Mouse (Mus musculus): Measurements from ENCODE around the gene Foxj1. TPM values are rescaled to one million over a fixed set of nuclear protein-coding genes. Genes with fewer than 3 reads are reported as not detected.

The Foxj1 gene
- polyA plus RNA-seq, 1 experiment, result 12.3 TPM

GRCm38 (mm10) chr11:116311169-116311568 is 24.0 kb downstream of the Foxj1 start:
- Histone ChIP-seq H3K9me3 (replicated peaks; ENCODE audit: control insufficient read depth, insufficient read depth, low read length, poor library complexity, severe bottlenecking) (no peaks in the 10 kb centered on the region), H3K27me3 (ENCODE audit: control insufficient read depth, insufficient read depth, low read length, poor library complexity, severe bottlenecking) (no peaks in the 10 kb centered on the region), H3K9ac (ENCODE audit: low read depth, poor library complexity, severe bottlenecking) (no peak overlapping the region), H3K27ac (ENCODE audit: insufficient read depth, low read length) (no peak overlapping the region), H3K36me3 (ENCODE audit: control insufficient read depth, insufficient read depth, low read length, poor library complexity, severe bottlenecking) (no peaks in the 10 kb centered on the region), H3K4me1 (ENCODE audit: control insufficient read depth, insufficient read depth, low read length) (no peaks in the 10 kb centered on the region), H3K4me3 (ENCODE audit: low read depth, low read length) (no peak overlapping the region)
- no peak for TF ChIP-seq EP300 (IDR thresholded peaks at IDR 0.05; ENCODE audit: insufficient read depth, low read depth, low read length)
- no peak for TF ChIP-seq POLR2A (IDR thresholded peaks at IDR 0.05; ENCODE audit: insufficient read depth, low read length)
- no peak for TF ChIP-seq CTCF (IDR thresholded peaks at IDR 0.05; ENCODE audit: low read depth, low read length)

- H3K9me3 ChIP-seq (replicated peaks; ENCODE audit: control insufficient read depth, insufficient read depth, low read length, poor library complexity, severe bottlenecking), result no peaks in the 10 kb centered on the region
- no peak overlapping the region for H3K4me3 ChIP-seq (ENCODE audit: low read depth, low read length)
- H3K36me3 ChIP-seq (ENCODE audit: control insufficient read depth, insufficient read depth, low read length, poor library complexity, severe bottlenecking), result no peaks in the 10 kb centered on the region
- no peaks in the 10 kb centered on the region for H3K4me1 ChIP-seq (ENCODE audit: control insufficient read depth, insufficient read depth, low read length)
- H3K27ac ChIP-seq (ENCODE audit: insufficient read depth, low read length), result no peak overlapping the region
- no peaks in the 10 kb centered on the region for H3K27me3 ChIP-seq (ENCODE audit: control insufficient read depth, insufficient read depth, low read length, poor library complexity, severe bottlenecking)
- no peak overlapping the region for H3K9ac ChIP-seq (ENCODE audit: low read depth, poor library complexity, severe bottlenecking)
- TF ChIP-seq POLR2A (IDR thresholded peaks at IDR 0.05; ENCODE audit: insufficient read depth, low read length) (no peak), EP300 (IDR thresholded peaks at IDR 0.05; ENCODE audit: insufficient read depth, low read depth, low read length) (no peak), CTCF (IDR thresholded peaks at IDR 0.05; ENCODE audit: low read depth, low read length) (no peak)
These were observed 25.6 kb downstream of the Foxj1 start for GRCm38 (mm10) chr11:116309601-116310000.

DNA sequence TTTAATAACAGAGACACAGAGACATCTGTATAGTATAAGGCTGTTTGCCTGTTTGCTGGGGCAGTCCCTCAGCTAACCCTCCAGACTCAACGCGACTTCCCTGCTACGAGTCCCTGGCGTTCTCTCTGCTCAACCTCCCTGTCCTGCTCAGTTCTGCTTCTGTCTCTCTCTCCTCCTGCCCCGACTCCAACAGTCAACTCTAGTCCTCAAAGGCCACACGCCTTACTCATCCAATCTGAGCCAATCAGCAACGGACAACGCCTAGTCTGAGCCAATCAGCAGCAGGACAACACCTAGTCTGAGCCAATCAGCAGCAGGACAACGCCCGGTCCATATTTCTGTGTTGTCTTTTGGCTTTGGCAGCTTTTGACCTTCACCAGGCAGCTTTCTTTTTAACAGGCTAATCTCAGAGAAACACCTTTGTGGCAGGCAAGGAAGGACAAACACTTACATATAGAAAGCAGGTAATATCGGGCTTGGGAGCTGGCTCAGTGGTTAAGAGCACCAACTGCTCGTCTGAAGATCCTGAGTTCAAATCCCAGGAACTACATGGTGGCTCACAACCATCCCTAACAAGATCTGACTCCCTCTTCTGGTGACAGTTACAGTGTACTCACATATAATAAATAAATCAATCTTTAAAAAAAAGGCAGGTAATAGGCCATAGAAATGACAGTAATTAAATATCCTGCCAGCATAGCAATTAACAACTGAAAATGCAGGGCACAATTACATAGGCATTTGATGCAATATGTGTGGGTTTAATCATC is 27.3 kb downstream of the Foxj1 start:
- 0 out of 2 replicates have a peak overlapping the region, but pooled peaks have one; percentile 61 for H3K9ac ChIP-seq (ENCODE audit: low read depth, poor library complexity, severe bottlenecking)
- H3K9me3 ChIP-seq (replicated peaks; ENCODE audit: control insufficient read depth, insufficient read depth, low read length, poor library complexity, severe bottlenecking), result no peaks in the 10 kb centered on the region
- no peak overlapping the region for H3K4me3 ChIP-seq (ENCODE audit: low read depth, low read length)
- H3K27me3 ChIP-seq (ENCODE audit: control insufficient read depth, insufficient read depth, low read length, poor library complexity, severe bottlenecking), result no peaks in the 10 kb centered on the region
- H3K36me3 ChIP-seq (ENCODE audit: control insufficient read depth, insufficient read depth, low read length, poor library complexity, severe bottlenecking), result no peaks in the 10 kb centered on the region
- peak; percentile 82 for TF ChIP-seq POLR2A (IDR thresholded peaks at IDR 0.05; ENCODE audit: insufficient read depth, low read length)
- no peak for TF ChIP-seq EP300 (IDR thresholded peaks at IDR 0.05; ENCODE audit: insufficient read depth, low read depth, low read length)
- peak overlapping the region; percentile 17; the same call in 1 of the 2 replicates for H3K27ac ChIP-seq (ENCODE audit: insufficient read depth, low read length)
- no peaks in the 10 kb centered on the region for H3K4me1 ChIP-seq (ENCODE audit: control insufficient read depth, insufficient read depth, low read length)

- Histone ChIP-seq H3K9ac (ENCODE audit: low read depth, poor library complexity, severe bottlenecking) (peak within 1 kb of the TSS; percentile 61), H3K27ac (ENCODE audit: insufficient read depth, low read length) (peak within 1 kb of the TSS; percentile 17), H3K36me3 (ENCODE audit: control insufficient read depth, insufficient read depth, low read length, poor library complexity, severe bottlenecking) (no peaks in the 10 kb centered on the region), H3K9me3 (replicated peaks; ENCODE audit: control insufficient read depth, insufficient read depth, low read length, poor library complexity, severe bottlenecking) (no peaks in the 10 kb centered on the region), H3K4me1 (ENCODE audit: control insufficient read depth, insufficient read depth, low read length) (no peaks in the 10 kb centered on the region), H3K27me3 (ENCODE audit: control insufficient read depth, insufficient read depth, low read length, poor library complexity, severe bottlenecking) (no peaks in the 10 kb centered on the region), H3K4me3 (ENCODE audit: low read depth, low read length) (peak within 1 kb of the TSS; percentile 80)
- TF ChIP-seq CTCF (IDR thresholded peaks at IDR 0.05; ENCODE audit: low read depth, low read length) (no peak), POLR2A (IDR thresholded peaks at IDR 0.05; ENCODE audit: insufficient read depth, low read length) (no peak), EP300 (IDR thresholded peaks at IDR 0.05; ENCODE audit: insufficient read depth, low read depth, low read length) (no peak)
These were observed 28.0 kb downstream of the Foxj1 start, which contains the start of gene Exoc7 for GRCm38 (mm10) chr11:116307019-116307725. TSS of gene Exoc7 (minus strand) at chr11:116307233.

DNA sequence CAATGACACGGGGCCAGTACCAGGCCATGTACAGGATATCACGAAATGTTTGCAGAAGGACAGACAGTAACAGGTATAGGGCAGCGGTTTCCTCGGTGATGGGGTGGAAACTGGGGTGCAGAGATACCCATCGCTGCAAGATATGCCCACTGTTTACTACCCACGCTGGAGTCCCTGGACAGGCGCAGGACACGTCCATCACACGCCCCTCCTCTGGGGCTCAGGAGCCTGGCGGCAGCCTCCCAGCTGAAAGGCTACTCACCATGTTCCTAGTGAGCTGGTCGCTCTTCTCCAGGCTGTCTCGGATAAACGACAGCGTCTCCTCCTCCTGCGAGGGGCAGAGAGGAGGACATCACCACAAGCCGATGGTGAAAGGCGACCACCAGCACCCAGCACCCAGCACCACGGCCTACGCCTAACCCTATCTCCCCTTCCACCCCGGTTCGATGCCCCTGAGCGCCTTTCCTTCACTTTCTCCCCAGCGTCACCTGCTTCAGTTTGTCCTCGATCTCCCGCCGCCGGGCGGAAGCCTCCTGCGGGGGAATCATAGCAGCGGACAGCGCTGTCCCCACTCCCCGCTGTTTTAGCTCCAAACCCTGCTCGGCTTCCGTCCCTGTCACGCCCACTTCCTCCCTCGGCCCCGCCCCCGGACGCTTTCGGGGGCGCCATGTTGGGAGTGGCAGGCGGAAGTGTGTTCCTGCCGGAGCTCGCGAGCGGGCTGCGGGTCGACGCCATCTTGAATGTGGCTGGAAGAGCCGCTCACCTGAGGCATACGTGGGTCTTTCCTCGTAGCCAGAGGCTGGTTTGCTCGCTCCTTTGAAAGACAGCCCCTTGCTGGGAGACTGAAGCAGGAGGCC is 28.8 kb downstream of the Foxj1 start:
- Histone ChIP-seq H3K4me1 (ENCODE audit: control insufficient read depth, insufficient read depth, low read length) (no peaks in the 10 kb centered on the region), H3K4me3 (ENCODE audit: low read depth, low read length) (peak overlapping the region; percentile 80), H3K27ac (ENCODE audit: insufficient read depth, low read length) (peak overlapping the region; percentile 17; the same call in 1 of the 2 replicates), H3K36me3 (ENCODE audit: control insufficient read depth, insufficient read depth, low read length, poor library complexity, severe bottlenecking) (no peaks in the 10 kb centered on the region), H3K9me3 (replicated peaks; ENCODE audit: control insufficient read depth, insufficient read depth, low read length, poor library complexity, severe bottlenecking) (no peaks in the 10 kb centered on the region), H3K9ac (ENCODE audit: low read depth, poor library complexity, severe bottlenecking) (peak overlapping the region; percentile 61), H3K27me3 (ENCODE audit: control insufficient read depth, insufficient read depth, low read length, poor library complexity, severe bottlenecking) (no peaks in the 10 kb centered on the region)
- no peak for TF ChIP-seq CTCF (IDR thresholded peaks at IDR 0.05; ENCODE audit: low read depth, low read length)
- TF ChIP-seq EP300 (IDR thresholded peaks at IDR 0.05; ENCODE audit: insufficient read depth, low read depth, low read length), result 0 out of 2 replicates have a peak, but pooled peaks have one; percentile 18
- TF ChIP-seq POLR2A (IDR thresholded peaks at IDR 0.05; ENCODE audit: insufficient read depth, low read length), result no peak
